Mouse (Mus musculus) spleen, adult 2 months (tissue): ENCODE data around the gene Mamdc2. TPM values are rescaled to one million over a fixed set of nuclear protein-coding genes. Genes with fewer than 3 reads are reported as not detected.
A peak's percentile ranks its signal among the peaks of the same experiment; 100 is the strongest.

Experiments used
- DNase-seq, 2 experiments: peaks; one replicate each; pipeline versions ENCODE4 v3.0.0 to v3.0.0-alpha.2; 2012 to 2021; ENCODE audit warnings: low spot score in 2 of 2, low read depth in 1 of 2
- H3K27ac ChIP-seq: fragments of 200-500 bp; 2 replicates; pipeline ENCODE4 v1.5.1; 2012; ENCODE audit warnings: low read length, inconsistent platforms; ENCODE audit not compliant: insufficient read depth
- H3K27me3 ChIP-seq: fragments of 200-500 bp; 2 replicates; pipeline ENCODE4 v1.6.1; 2012; ENCODE audit warnings: mild to moderate bottlenecking, moderate library complexity, low read length, inconsistent platforms; ENCODE audit not compliant: control insufficient read depth, insufficient read depth
- H3K36me3 ChIP-seq: fragments of 200-500 bp; 2 replicates; pipeline ENCODE4 v1.6.1; 2012; ENCODE audit warnings: mild to moderate bottlenecking, low read length, inconsistent platforms; ENCODE audit not compliant: control insufficient read depth, insufficient read depth
- H3K4me1 ChIP-seq: fragments of 200-500 bp; 2 replicates; pipeline ENCODE4 v1.6.1; 2011; ENCODE audit warnings: inconsistent platforms; ENCODE audit not compliant: control insufficient read depth, insufficient read depth, insufficient read length
- H3K4me3 ChIP-seq: fragments of 200-500 bp; 2 replicates; pipeline ENCODE4 v1.5.1; 2011; ENCODE audit warnings: mild to moderate bottlenecking, inconsistent platforms; ENCODE audit not compliant: insufficient read depth, insufficient read length; ENCODE audit errors: extremely low read depth
- CTCF ChIP-seq: fragments of 200-500 bp; IDR thresholded peaks from 2 replicates; pipeline ENCODE4 v1.5.1; 2011; ENCODE audit warnings: mild to moderate bottlenecking, inconsistent platforms; ENCODE audit not compliant: insufficient read depth, insufficient read length, insufficient replicate concordance; ENCODE audit errors: extremely low read depth
- POLR2A ChIP-seq: fragments of 200-500 bp; IDR thresholded peaks from 2 replicates; pipeline ENCODE4 v1.6.1; 2011; ENCODE audit warnings: low read depth, low read length, inconsistent platforms
- WGBS: fragments of 180-500 bp; shearing (Covaris S2); methylation state at CpG from one replicate; pipeline ENCODE4 v1.1.7; 2018; 5-methylcytosine and 5-hydroxymethylcytosine counted together
- polyA plus RNA-seq: library from polyadenylated mRNA; depleted of rRNA; stranded (reverse); fragments of >200 nt; gene quantifications from 2 replicates; pipeline ENCODE4 v1.2.3, GENCODE M21; 2012

The Mamdc2 gene
- polyA plus RNA-seq, 1 experiment = 0.35 TPM

GRCm38 (mm10) chr19:23317295-23317988 lies 130.8 kb downstream of the Mamdc2 start:
- no peaks in the 10 kb centered on the region for H3K27me3 ChIP-seq
- H3K4me1 ChIP-seq = peaks cover 2% of the 10 kb centered on the region; the same call in 1 of the 2 replicates
- no peaks in the 10 kb centered on the region for H3K36me3 ChIP-seq
- no peak for TF ChIP-seq CTCF
- no peak for TF ChIP-seq POLR2A
- H3K4me3 ChIP-seq = no peak overlapping the region
- H3K27ac ChIP-seq = no peak overlapping the region
- WGBS = 80% methylated on average over 5 of the region's 5 CpGs
- DNase-seq = no peak

DNA sequence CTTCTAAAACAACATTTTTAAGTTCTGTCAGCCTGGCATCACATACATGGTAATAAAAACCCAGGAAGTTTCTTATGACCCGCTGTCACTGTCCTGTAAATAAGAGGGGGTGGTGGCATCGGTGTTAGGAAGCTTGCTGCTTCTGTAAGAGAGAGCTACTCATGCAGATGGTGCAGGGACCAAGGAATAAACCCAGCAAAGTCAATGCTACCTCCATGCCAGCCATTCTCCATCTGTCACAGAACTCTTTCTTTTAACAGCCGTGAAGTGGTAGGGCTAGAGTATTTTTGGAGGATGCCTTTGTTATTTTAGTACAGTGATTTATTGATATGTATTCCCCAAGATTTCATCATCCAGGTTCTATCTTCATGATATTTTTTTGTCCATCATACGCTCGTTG lies 131.4 kb downstream of the Mamdc2 start:
- 89% methylated on average over 5 of the region's 5 CpGs for WGBS
- no peaks in the 10 kb centered on the region for H3K27me3 ChIP-seq
- no peak for TF ChIP-seq CTCF
- TF ChIP-seq POLR2A = no peak
- no peaks in the 10 kb centered on the region for H3K36me3 ChIP-seq
- no peaks in the 10 kb centered on the region for H3K4me1 ChIP-seq
- no peak overlapping the region for H3K4me3 ChIP-seq
- no peak for DNase-seq
- no peak overlapping the region for H3K27ac ChIP-seq

GRCm38 (mm10) chr19:23309979-23310378 lies 138.3 kb downstream of the Mamdc2 start:
- Histone ChIP-seq H3K4me1 (no peaks in the 10 kb centered on the region), H3K27me3 (no peaks in the 10 kb centered on the region), H3K36me3 (no peaks in the 10 kb centered on the region), H3K27ac (no peak overlapping the region), H3K4me3 (no peak overlapping the region)
- DNase-seq = no peak
- 90% methylated on average over 2 of the region's 2 CpGs for WGBS
- TF ChIP-seq POLR2A = no peak
- peak; percentile 2; the same call in 1 of the 2 replicates for TF ChIP-seq CTCF

DNA sequence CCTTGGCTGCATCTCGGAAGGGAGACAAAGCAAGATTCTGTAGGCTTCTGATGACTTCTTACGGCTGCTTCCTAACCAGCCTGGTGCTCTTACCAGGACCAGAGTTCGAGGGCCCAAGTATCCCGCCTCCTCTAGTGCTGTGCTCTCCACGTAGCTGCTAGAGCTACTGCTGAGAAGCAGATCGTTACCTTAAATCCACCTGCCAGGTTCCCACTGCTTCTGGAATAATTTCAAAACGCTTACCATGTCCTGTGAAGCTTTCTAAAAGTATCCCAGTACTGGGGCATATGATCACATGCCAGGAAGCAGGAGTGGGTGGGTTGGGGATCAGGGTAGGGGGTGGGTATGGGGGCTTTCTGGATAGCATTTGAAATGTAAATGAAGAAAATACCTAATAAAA lies 141.6 kb downstream of the Mamdc2 start:
- 91% methylated on average over 7 of the region's 7 CpGs for WGBS
- TF ChIP-seq POLR2A (no peak), CTCF (no peak)
- no peak for DNase-seq
- no peaks in the 10 kb centered on the region for H3K27me3 ChIP-seq
- H3K4me1 ChIP-seq = no peaks in the 10 kb centered on the region
- H3K4me3 ChIP-seq = no peak overlapping the region
- no peaks in the 10 kb centered on the region for H3K36me3 ChIP-seq
- H3K27ac ChIP-seq = no peak overlapping the region

GRCm38 (mm10) chr19:23299987-23300386 lies 148.3 kb downstream of the Mamdc2 start:
- Histone ChIP-seq H3K27ac (no peak overlapping the region), H3K4me3 (no peak overlapping the region), H3K4me1 (no peaks in the 10 kb centered on the region), H3K36me3 (no peaks in the 10 kb centered on the region), H3K27me3 (no peaks in the 10 kb centered on the region)
- WGBS = 91% methylated on average over 3 of the region's 3 CpGs
- TF ChIP-seq POLR2A (no peak), CTCF (no peak)
- no peak for DNase-seq

GRCm38 (mm10) chr19:23298917-23299316 lies 149.3 kb downstream of the Mamdc2 start:
- no peak for TF ChIP-seq POLR2A
- TF ChIP-seq CTCF = no peak
- 61% methylated on average over 1 of the region's 1 CpGs for WGBS
- no peaks in the 10 kb centered on the region for H3K36me3 ChIP-seq

GRCm38 (mm10) chr19:23297191-23297590 lies 151.1 kb downstream of the Mamdc2 start:
- TF ChIP-seq POLR2A = no peak
- TF ChIP-seq CTCF = no peak
- H3K36me3 ChIP-seq = no peaks in the 10 kb centered on the region
- no peak for DNase-seq
- H3K27ac ChIP-seq = no peak overlapping the region
- H3K4me3 ChIP-seq = no peak overlapping the region
- H3K4me1 ChIP-seq = no peaks in the 10 kb centered on the region
- H3K27me3 ChIP-seq = no peaks in the 10 kb centered on the region

More at GRCm38 (mm10) chr19:23298917-23299316, 149.3 kb downstream of the Mamdc2 start:
- DNase-seq = no peak
- no peaks in the 10 kb centered on the region for H3K27me3 ChIP-seq
- H3K4me1 ChIP-seq = no peaks in the 10 kb centered on the region
- no peak overlapping the region for H3K4me3 ChIP-seq
- H3K27ac ChIP-seq = no peak overlapping the region
